Mouse (Mus musculus): ENCODE data around the gene 4930453N24Rik. TPM values are rescaled to one million over a fixed set of nuclear protein-coding genes. Genes with fewer than 3 reads are reported as not detected.

The 4930453N24Rik gene
- polyA plus RNA-seq (2014; fragmentation: Nextera tagmentation; extraction: Ambion mirVana) = 33.8 and 36.7 TPM in 2 replicates

DNA sequence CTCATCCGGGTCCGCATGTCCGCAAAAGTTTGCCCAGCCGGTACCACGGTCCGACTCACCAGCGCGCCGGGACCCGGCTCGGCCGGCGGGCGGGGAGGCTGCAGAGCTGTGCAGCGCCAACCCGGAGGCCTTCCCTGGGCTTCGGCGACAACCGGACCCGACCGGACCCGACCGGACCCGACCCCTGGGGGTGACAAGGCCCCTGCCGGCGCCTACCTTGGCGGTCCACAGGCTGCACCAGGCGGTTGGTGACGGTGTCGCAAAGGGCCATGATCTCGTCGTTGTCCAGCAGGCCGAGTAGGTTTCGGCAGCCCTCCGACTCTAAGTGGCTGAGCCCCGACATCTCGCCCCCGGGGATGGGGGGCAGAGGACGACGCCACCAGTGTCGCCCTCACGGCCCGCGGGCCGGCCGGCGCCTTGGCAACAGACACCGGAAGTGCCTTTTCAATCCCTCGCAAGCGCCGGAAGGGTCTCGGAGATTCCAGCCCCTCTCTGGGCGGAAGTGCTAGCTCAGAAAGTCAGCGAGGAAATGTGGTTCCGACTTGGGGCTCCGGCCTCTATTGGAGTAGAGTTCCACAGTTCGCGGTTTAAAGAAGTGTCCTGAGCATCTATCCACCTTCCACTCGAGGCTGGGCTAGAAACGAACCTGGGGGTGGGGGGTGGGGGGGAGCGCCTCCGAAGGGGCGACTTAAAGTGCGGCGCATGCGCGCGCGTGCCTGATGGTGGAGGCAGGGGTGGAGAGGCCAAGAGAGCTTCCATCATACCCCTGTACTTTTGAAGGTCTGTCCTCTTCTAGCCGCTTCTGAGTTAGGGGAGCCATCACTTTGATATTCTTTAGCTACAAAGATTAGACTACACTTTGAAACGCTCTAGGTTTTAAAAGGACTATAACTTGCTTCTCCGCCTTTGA is at the start of gene 4930453N24Rik:
4930453N24Rik (minus strand) TSS at position 641 of the 910 bp plus-strand sequence.
- H3K9me3 ChIP-seq (ENCODE audit: control insufficient read depth, low read length) = no peaks in the 10 kb centered on the region
- H3K4me2 ChIP-seq (ENCODE audit: low read depth) = peak within 1 kb of the TSS; percentile 36
- H3K4me1 ChIP-seq (ENCODE audit: control insufficient read depth, insufficient read depth, low read length) = no peaks in the 10 kb centered on the region
- peak within 1 kb of the TSS; percentile 80 for H3K4me3 ChIP-seq (ENCODE audit: low read depth, low read length)
- peak within 1 kb of the TSS; percentile 80 for H3K9ac ChIP-seq (ENCODE audit: low read length)
- H3K36me3 ChIP-seq (ENCODE audit: control insufficient read depth, insufficient read depth, low read length) = no peaks in the 10 kb centered on the region
- ATAC-seq (ENCODE audit: insufficient read depth, low FRiP score, low TSS enrichment) (peak; percentile 93), DNase-seq (ENCODE audit: low spot score) (peak; percentile 91)
- no peaks in the 10 kb centered on the region for H3K27me3 ChIP-seq (ENCODE audit: control insufficient read depth, insufficient read depth, low read length)
- 2% methylated on average over 72 of the region's 72 CpGs for WGBS
- peak within 1 kb of the TSS; percentile 75 for H3K27ac ChIP-seq (ENCODE audit: low read depth, low read length)

GRCm38 (mm10) chr16:64817094-64817765 is 46.3 kb upstream of the 4930453N24Rik start:
- Histone ChIP-seq H3K4me3 (ENCODE audit: low read depth, low read length) (no peak overlapping the region), H3K4me1 (ENCODE audit: control insufficient read depth, insufficient read depth, low read length) (no peaks in the 10 kb centered on the region), H3K9ac (ENCODE audit: low read length) (no peak overlapping the region), H3K4me2 (ENCODE audit: low read depth) (no peak overlapping the region), H3K27me3 (ENCODE audit: control insufficient read depth, insufficient read depth, low read length) (no peaks in the 10 kb centered on the region), H3K27ac (ENCODE audit: low read depth, low read length) (no peak overlapping the region), H3K9me3 (ENCODE audit: control insufficient read depth, low read length) (no peaks in the 10 kb centered on the region), H3K36me3 (ENCODE audit: control insufficient read depth, insufficient read depth, low read length) (no peaks in the 10 kb centered on the region)
- 97% methylated on average over 3 of the region's 3 CpGs for WGBS
- ATAC-seq (ENCODE audit: insufficient read depth, low FRiP score, low TSS enrichment) (no peak), DNase-seq (ENCODE audit: low spot score) (no peak)

GRCm38 (mm10) chr16:64803041-64803440 is 32.1 kb upstream of the 4930453N24Rik start:
- no peak overlapping the region for H3K9ac ChIP-seq (ENCODE audit: low read length)
- no peak overlapping the region for H3K27ac ChIP-seq (ENCODE audit: low read depth, low read length)
- H3K36me3 ChIP-seq (ENCODE audit: control insufficient read depth, insufficient read depth, low read length) = no peaks in the 10 kb centered on the region
- H3K9me3 ChIP-seq (ENCODE audit: control insufficient read depth, low read length) = no peaks in the 10 kb centered on the region
- no peak for DNase-seq (ENCODE audit: low spot score)
- no peaks in the 10 kb centered on the region for H3K4me1 ChIP-seq (ENCODE audit: control insufficient read depth, insufficient read depth, low read length)
- H3K4me2 ChIP-seq (ENCODE audit: low read depth) = no peak overlapping the region
- ATAC-seq (ENCODE audit: insufficient read depth, low FRiP score, low TSS enrichment) = no peak
- no peaks in the 10 kb centered on the region for H3K27me3 ChIP-seq (ENCODE audit: control insufficient read depth, insufficient read depth, low read length)
- WGBS = 96% methylated on average over 3 of the region's 3 CpGs
- no peak overlapping the region for H3K4me3 ChIP-seq (ENCODE audit: low read depth, low read length)

- no peak for DNase-seq (ENCODE audit: low spot score)
- H3K4me3 ChIP-seq (ENCODE audit: low read depth, low read length) = no peak overlapping the region
- no peaks in the 10 kb centered on the region for H3K9me3 ChIP-seq (ENCODE audit: control insufficient read depth, low read length)
- no peak overlapping the region for H3K4me2 ChIP-seq (ENCODE audit: low read depth)
- H3K36me3 ChIP-seq (ENCODE audit: control insufficient read depth, insufficient read depth, low read length) = no peaks in the 10 kb centered on the region
- no peak for ATAC-seq (ENCODE audit: insufficient read depth, low FRiP score, low TSS enrichment)
- no peaks in the 10 kb centered on the region for H3K4me1 ChIP-seq (ENCODE audit: control insufficient read depth, insufficient read depth, low read length)
- H3K27me3 ChIP-seq (ENCODE audit: control insufficient read depth, insufficient read depth, low read length) = no peaks in the 10 kb centered on the region
- no peak overlapping the region for H3K9ac ChIP-seq (ENCODE audit: low read length)
- no peak overlapping the region for H3K27ac ChIP-seq (ENCODE audit: low read depth, low read length)
Observed at GRCm38 (mm10) chr16:64801638-64802037, 30.7 kb upstream of the 4930453N24Rik start.

- Histone ChIP-seq H3K9ac (ENCODE audit: low read length) (no peak overlapping the region), H3K27ac (ENCODE audit: low read depth, low read length) (no peak overlapping the region), H3K9me3 (ENCODE audit: control insufficient read depth, low read length) (no peaks in the 10 kb centered on the region), H3K27me3 (ENCODE audit: control insufficient read depth, insufficient read depth, low read length) (no peaks in the 10 kb centered on the region), H3K36me3 (ENCODE audit: control insufficient read depth, insufficient read depth, low read length) (no peaks in the 10 kb centered on the region), H3K4me2 (ENCODE audit: low read depth) (no peak overlapping the region), H3K4me1 (ENCODE audit: control insufficient read depth, insufficient read depth, low read length) (no peaks in the 10 kb centered on the region), H3K4me3 (ENCODE audit: low read depth, low read length) (no peak overlapping the region)
- ATAC-seq (ENCODE audit: insufficient read depth, low FRiP score, low TSS enrichment) (no peak), DNase-seq (ENCODE audit: low spot score) (no peak)
- 90% methylated on average over 5 of the region's 5 CpGs for WGBS
Observed at GRCm38 (mm10) chr16:64800393-64800792, 29.4 kb upstream of the 4930453N24Rik start.

DNA sequence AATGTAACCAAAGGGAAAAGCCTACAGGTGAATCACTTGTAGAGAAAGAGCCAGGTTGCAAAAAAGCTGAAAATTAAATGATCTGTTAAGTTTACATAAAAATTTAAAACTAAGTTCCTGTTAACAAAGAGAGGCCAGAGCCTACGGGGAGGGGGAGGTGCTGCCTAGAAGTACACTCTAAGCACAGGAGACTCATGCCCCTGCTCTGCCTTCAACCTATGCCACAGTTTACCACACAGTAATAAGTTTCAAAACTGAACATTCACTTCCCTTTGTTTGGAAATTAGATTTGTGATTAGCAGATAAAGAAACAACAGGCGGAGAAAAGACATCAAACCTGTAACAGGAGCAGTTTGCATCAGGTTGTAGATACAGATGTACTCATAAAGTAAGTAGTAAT is 23.8 kb upstream of the 4930453N24Rik start:
- H3K4me3 ChIP-seq (ENCODE audit: low read depth, low read length) = no peak overlapping the region
- 87% methylated on average over 2 of the region's 2 CpGs for WGBS
- H3K4me1 ChIP-seq (ENCODE audit: control insufficient read depth, insufficient read depth, low read length) = no peaks in the 10 kb centered on the region
- no peak for ATAC-seq (ENCODE audit: insufficient read depth, low FRiP score, low TSS enrichment)
- H3K9me3 ChIP-seq (ENCODE audit: control insufficient read depth, low read length) = no peaks in the 10 kb centered on the region
- H3K4me2 ChIP-seq (ENCODE audit: low read depth) = no peak overlapping the region
- no peak overlapping the region for H3K27ac ChIP-seq (ENCODE audit: low read depth, low read length)
- H3K9ac ChIP-seq (ENCODE audit: low read length) = no peak overlapping the region
- H3K36me3 ChIP-seq (ENCODE audit: control insufficient read depth, insufficient read depth, low read length) = no peaks in the 10 kb centered on the region
- H3K27me3 ChIP-seq (ENCODE audit: control insufficient read depth, insufficient read depth, low read length) = no peaks in the 10 kb centered on the region
- no peak for DNase-seq (ENCODE audit: low spot score)

DNA sequence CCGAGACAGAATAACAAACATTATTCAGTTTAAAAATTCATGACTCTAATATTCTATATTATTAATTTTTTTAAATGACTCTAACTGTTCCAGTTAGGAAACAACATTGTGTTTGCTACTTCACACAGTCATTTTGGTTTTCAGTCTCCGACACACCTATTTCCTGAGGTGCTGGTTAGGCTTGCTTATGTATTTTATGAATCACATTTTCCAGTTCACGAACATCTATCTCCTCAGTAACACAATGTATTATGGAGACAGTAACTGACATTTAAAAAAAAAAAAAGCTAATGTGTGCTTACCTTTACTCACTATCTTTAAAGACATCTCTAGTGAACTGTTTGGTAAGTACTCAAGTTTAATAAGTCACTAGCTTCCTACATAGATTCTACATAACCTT is 18.7 kb upstream of the 4930453N24Rik start:
- H3K4me2 ChIP-seq (ENCODE audit: low read depth) = no peak overlapping the region
- DNase-seq (ENCODE audit: low spot score) (no peak), ATAC-seq (ENCODE audit: insufficient read depth, low FRiP score, low TSS enrichment) (no peak)
- 92% methylated on average over 3 of the region's 3 CpGs for WGBS
- H3K27me3 ChIP-seq (ENCODE audit: control insufficient read depth, insufficient read depth, low read length) = no peaks in the 10 kb centered on the region
- H3K9me3 ChIP-seq (ENCODE audit: control insufficient read depth, low read length) = no peaks in the 10 kb centered on the region
- no peak overlapping the region for H3K27ac ChIP-seq (ENCODE audit: low read depth, low read length)
- no peaks in the 10 kb centered on the region for H3K4me1 ChIP-seq (ENCODE audit: control insufficient read depth, insufficient read depth, low read length)
- no peaks in the 10 kb centered on the region for H3K36me3 ChIP-seq (ENCODE audit: control insufficient read depth, insufficient read depth, low read length)
- no peak overlapping the region for H3K9ac ChIP-seq (ENCODE audit: low read length)
- H3K4me3 ChIP-seq (ENCODE audit: low read depth, low read length) = no peak overlapping the region

GRCm38 (mm10) chr16:64775516-64775915 is 4.6 kb upstream of the 4930453N24Rik start:
- WGBS = 79% methylated on average over 1 of the region's 1 CpGs
- H3K9me3 ChIP-seq (ENCODE audit: control insufficient read depth, low read length) = no peaks in the 10 kb centered on the region
- DNase-seq (ENCODE audit: low spot score) (no peak), ATAC-seq (ENCODE audit: insufficient read depth, low FRiP score, low TSS enrichment) (no peak)
- H3K27ac ChIP-seq (ENCODE audit: low read depth, low read length) = no peak overlapping the region
- H3K4me3 ChIP-seq (ENCODE audit: low read depth, low read length) = no peak overlapping the region
- H3K36me3 ChIP-seq (ENCODE audit: control insufficient read depth, insufficient read depth, low read length) = no peaks in the 10 kb centered on the region
- no peaks in the 10 kb centered on the region for H3K27me3 ChIP-seq (ENCODE audit: control insufficient read depth, insufficient read depth, low read length)
- no peak overlapping the region for H3K9ac ChIP-seq (ENCODE audit: low read length)
- H3K4me1 ChIP-seq (ENCODE audit: control insufficient read depth, insufficient read depth, low read length) = no peaks in the 10 kb centered on the region
- no peak overlapping the region for H3K4me2 ChIP-seq (ENCODE audit: low read depth)

Data from neural tube, embryonic 11.5 days (tissue).